Mouse (Mus musculus) MEL (cell line): ENCODE results near the gene Lamtor5. TPM values are rescaled to one million over a fixed set of nuclear protein-coding genes. Genes with fewer than 3 reads are reported as not detected.

Experiments
- DNase-seq: peaks from one replicate; pipeline ENCODE4 v3.0.0; 2011; ENCODE audit warnings: low read depth, low spot score
- H3K27ac ChIP-seq: 2 replicates; pipeline ENCODE4 v1.5.1; 2012; ENCODE audit warnings: low read depth, mild to moderate bottlenecking, control low read depth, low read length, moderate library complexity; ENCODE audit not compliant: control insufficient read depth
- H3K27me3 ChIP-seq, 2 experiments: fragments of 150-350 bp in 1 of 2; sonication (generic) in 1 of 2; 2 replicates each; pipeline ENCODE4 v1.6.1; 2012; ENCODE audit warnings: low read length in 2 of 2, mild to moderate bottlenecking in 2 of 2, improper control_type of control experiment in 1 of 2, moderate library complexity in 1 of 2; ENCODE audit not compliant: insufficient read depth in 2 of 2, control insufficient read depth in 1 of 2
- H3K36me3 ChIP-seq, 2 experiments: 2 replicates each; pipeline ENCODE4 v1.6.1; 2012 to 2014; ENCODE audit warnings: low read length in 2 of 2, improper control_type of control experiment in 1 of 2, inconsistent platforms in 1 of 2, mild to moderate bottlenecking in 1 of 2; ENCODE audit not compliant: insufficient read depth in 2 of 2, control insufficient read depth in 1 of 2
- H3K4me1 ChIP-seq, 2 experiments: fragments of 150-350 bp in 1 of 2; sonication (generic) in 1 of 2; 2 replicates each; pipeline ENCODE4 v1.6.1; 2012; ENCODE audit warnings: low read length in 2 of 2, improper control_type of control experiment in 1 of 2, mild to moderate bottlenecking in 1 of 2; ENCODE audit not compliant: insufficient read depth in 2 of 2, control insufficient read depth in 1 of 2
- H3K4me3 ChIP-seq, 2 experiments: fragments of 150-350 bp in 1 of 2; sonication (generic) in 1 of 2; 2 replicates each; pipeline ENCODE4 v1.5.1; 2012; ENCODE audit warnings: low read depth in 2 of 2, low read length in 2 of 2, mild to moderate bottlenecking in 2 of 2, moderate library complexity in 2 of 2, control low read depth in 1 of 2, improper control_type of control experiment in 1 of 2; ENCODE audit not compliant: control insufficient read depth in 1 of 2, insufficient read depth in 1 of 2
- H3K79me2 ChIP-seq: 2 replicates; pipeline ENCODE4 v1.6.1; 2012; ENCODE audit warnings: mild to moderate bottlenecking, low read length, moderate library complexity; ENCODE audit not compliant: control insufficient read depth, poor library complexity, insufficient read depth
- H3K9ac ChIP-seq: 2 replicates; pipeline ENCODE4 v1.6.1; 2012; ENCODE audit warnings: low read depth, mild to moderate bottlenecking, control low read depth, low read length, moderate library complexity; ENCODE audit not compliant: control insufficient read depth, poor library complexity, severe bottlenecking
- H3K9me3 ChIP-seq: fragments of 150-350 bp; sonication (generic); replicated peaks from 2 replicates; pipeline ENCODE4 v1.6.1; 2012; ENCODE audit warnings: mild to moderate bottlenecking, low read length, improper control_type of control experiment, moderate library complexity; ENCODE audit not compliant: insufficient read depth
- CHD1 ChIP-seq: IDR thresholded peaks from 2 replicates; pipeline ENCODE4 v1.6.1; 2012; ENCODE audit warnings: low read depth, mild to moderate bottlenecking, inconsistent platforms, low read length, improper control_type of control experiment
- CTCF ChIP-seq, 3 experiments: IDR thresholded peaks in 2 of 3; conservative IDR thresholded peaks in 1 of 3; 2 replicates each; pipeline ENCODE4 v1.5.1; 2011 to 2012; ENCODE audit warnings: low read length in 3 of 3, low read depth in 2 of 3, mild to moderate bottlenecking in 2 of 3, improper control_type of control experiment in 1 of 3, inconsistent platforms in 1 of 3, mixed read lengths in 1 of 3, moderate library complexity in 1 of 3; ENCODE audit not compliant: control insufficient read depth in 1 of 3, insufficient read depth in 1 of 3, poor library complexity in 1 of 3, severe bottlenecking in 1 of 3
- E2F4 ChIP-seq: IDR thresholded peaks from 2 replicates; pipeline ENCODE4 v1.6.1; 2011; ENCODE audit warnings: low read depth, low read length, improper control_type of control experiment, borderline replicate concordance
- ELF1 ChIP-seq: IDR thresholded peaks from 2 replicates; pipeline ENCODE4 v1.6.1; 2014; ENCODE audit warnings: low read depth, mild to moderate bottlenecking, inconsistent platforms, low read length, improper control_type of control experiment, moderate library complexity
- EP300 ChIP-seq, 2 experiments: IDR thresholded peaks; 2 replicates each; pipeline ENCODE4 v1.6.1; 2011; ENCODE audit warnings: improper control_type of control experiment in 2 of 2, low read length in 2 of 2, low read depth in 1 of 2, mild to moderate bottlenecking in 1 of 2
- GATA1 ChIP-seq: IDR thresholded peaks from 2 replicates; pipeline ENCODE4 v1.6.1; 2011; ENCODE audit warnings: low read depth, low read length, improper control_type of control experiment
- HCFC1 ChIP-seq: IDR thresholded peaks from 2 replicates; pipeline ENCODE4 v1.6.1; 2012; ENCODE audit warnings: low read depth, mild to moderate bottlenecking, inconsistent platforms, low read length, improper control_type of control experiment, moderate library complexity
- JUND ChIP-seq: IDR thresholded peaks from 2 replicates; pipeline ENCODE4 v1.6.1; 2011; ENCODE audit warnings: low read depth, mild to moderate bottlenecking, improper control_type of control experiment, low read length
- KAT2A ChIP-seq: conservative IDR thresholded peaks from 2 replicates; pipeline ENCODE4 v1.6.1; 2012; ENCODE audit warnings: low read depth, low read length, improper control_type of control experiment, inconsistent platforms
- MYC ChIP-seq: IDR thresholded peaks from 2 replicates; pipeline ENCODE4 v1.6.1; 2011; ENCODE audit warnings: low read depth, mild to moderate bottlenecking, low read length, improper control_type of control experiment, moderate library complexity
- NELFE ChIP-seq: IDR thresholded peaks from 2 replicates; pipeline ENCODE4 v1.6.1; 2011; ENCODE audit warnings: low read depth, low read length, improper control_type of control experiment
- NRF1 ChIP-seq: IDR thresholded peaks from 2 replicates; pipeline ENCODE4 v1.6.1; 2014; ENCODE audit warnings: low read depth, mild to moderate bottlenecking, inconsistent platforms, low read length, improper control_type of control experiment, moderate library complexity; ENCODE audit not compliant: poor library complexity, insufficient read depth, severe bottlenecking
- POLR2A ChIP-seq, 2 experiments: IDR thresholded peaks; 2 replicates each; pipeline ENCODE4 v1.6.1; 2011 to 2012; ENCODE audit warnings: low read length in 2 of 2, mild to moderate bottlenecking in 2 of 2, control low read depth in 1 of 2, improper control_type of control experiment in 1 of 2, low read depth in 1 of 2, moderate library complexity in 1 of 2; ENCODE audit not compliant: control insufficient read depth in 1 of 2, insufficient read depth in 1 of 2, poor library complexity in 1 of 2
- RAD21 ChIP-seq: IDR thresholded peaks from 2 replicates; pipeline ENCODE4 v1.6.1; 2011; ENCODE audit warnings: mild to moderate bottlenecking, low read depth, low read length, improper control_type of control experiment
- RCOR1 ChIP-seq: IDR thresholded peaks from 2 replicates; pipeline ENCODE4 v1.6.1; 2012; ENCODE audit warnings: low read depth, mild to moderate bottlenecking, inconsistent platforms, low read length, improper control_type of control experiment
- TAL1 ChIP-seq: IDR thresholded peaks from 2 replicates; pipeline ENCODE4 v1.6.1; 2012; ENCODE audit warnings: mild to moderate bottlenecking, inconsistent platforms, low read length, moderate library complexity, mixed read lengths
- TCF12 ChIP-seq: IDR thresholded peaks from 2 replicates; pipeline ENCODE4 v1.6.1; 2014; ENCODE audit warnings: low read depth, mild to moderate bottlenecking, inconsistent platforms, low read length, improper control_type of control experiment, moderate library complexity
- UBTF ChIP-seq: IDR thresholded peaks from 2 replicates; pipeline ENCODE4 v1.6.1; 2012; ENCODE audit warnings: low read depth, mild to moderate bottlenecking, inconsistent platforms, low read length, improper control_type of control experiment, moderate library complexity, borderline replicate concordance; ENCODE audit not compliant: insufficient read depth
- USF1 ChIP-seq: IDR thresholded peaks from 2 replicates; pipeline ENCODE4 v1.6.1; 2014; ENCODE audit warnings: low read depth, mild to moderate bottlenecking, inconsistent platforms, low read length, improper control_type of control experiment, moderate library complexity
- USF2 ChIP-seq, 2 experiments: IDR thresholded peaks; 2 replicates each; pipeline ENCODE4 v1.6.1; 2011 to 2012; ENCODE audit warnings: improper control_type of control experiment in 2 of 2, low read length in 2 of 2, borderline replicate concordance in 1 of 2, inconsistent platforms in 1 of 2, low read depth in 1 of 2, mild to moderate bottlenecking in 1 of 2; ENCODE audit not compliant: insufficient read depth in 1 of 2
- polyA plus RNA-seq, 2 experiments: library from polyadenylated mRNA; stranded (reverse) in 1 of 2; unstranded in 1 of 2; fragments of >175 nt in 1 of 2; fragments of >200 nt in 1 of 2; gene quantifications; 2 replicates each; pipeline versions ENCODE4 v1.2.1 to v1.2.4; 2012; ENCODE audit warnings: low replicate concordance in 2 of 2, low read depth in 1 of 2; ENCODE audit not compliant: insufficient read length in 2 of 2, insufficient read depth in 1 of 2, missing spikeins in 1 of 2
- total RNA-seq: library from RNA; depleted of rRNA; stranded (reverse); fragments of 300-350 nt; gene quantifications from 2 replicates; pipeline ENCODE4 v1.2.3, GENCODE M21; 2012

Gene Lamtor5
- total and polyA plus RNA-seq, 3 experiments, result 104 to 170 (median 129) TPM

DNA sequence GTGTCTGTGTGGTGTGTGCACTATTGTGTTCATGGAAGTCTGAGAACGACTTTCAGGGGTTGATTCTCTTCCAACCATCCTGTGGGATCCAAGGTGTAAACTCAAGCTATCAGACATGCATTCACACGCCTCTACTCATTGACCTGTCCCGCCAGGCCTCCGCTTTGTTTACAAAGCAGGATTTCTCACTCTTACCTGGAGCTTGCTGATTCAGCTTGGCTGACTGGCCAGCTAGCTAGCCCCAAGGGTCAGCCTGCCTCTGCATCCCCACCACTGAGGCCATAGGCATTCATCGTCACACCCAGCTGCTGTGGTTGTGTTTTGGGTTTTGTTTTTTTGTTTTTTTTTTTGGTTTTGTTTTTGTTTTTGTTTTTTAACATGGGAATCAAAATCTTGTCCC, 49.4 kb upstream of the Lamtor5 start:
- H3K27me3 ChIP-seq, result no peaks in the 10 kb centered on the region
- DNase-seq, result no peak
- no peaks in the 10 kb centered on the region for H3K36me3 ChIP-seq
- H3K4me3 ChIP-seq, result no peak overlapping the region
- H3K9me3 ChIP-seq, result no peaks in the 10 kb centered on the region
- H3K79me2 ChIP-seq, result no peaks in the 10 kb centered on the region
- TF ChIP-seq TCF12, result no peak
- TF ChIP-seq RAD21, result no peak
- TF ChIP-seq NELFE, result no peak
- no peak for TF ChIP-seq JUND
- TF ChIP-seq TAL1, result no peak
- TF ChIP-seq ELF1, result no peak
- no peak for TF ChIP-seq KAT2A
- no peak for TF ChIP-seq USF2 (IDR thresholded peaks at IDR 0.05; ENCODE audit: borderline replicate concordance in 1 of 2, insufficient read depth in 1 of 2, low read depth in 1 of 2, low read length in 2 of 2)
- no peak for TF ChIP-seq GATA1
- TF ChIP-seq USF1, result no peak
- no peak for TF ChIP-seq EP300 (IDR thresholded peaks at IDR 0.05; ENCODE audit: low read depth in 1 of 2, low read length in 2 of 2)
- no peak for TF ChIP-seq POLR2A (IDR thresholded peaks at IDR 0.05; ENCODE audit: control insufficient read depth in 1 of 2, insufficient read depth in 1 of 2, low read depth in 1 of 2, low read length in 2 of 2, poor library complexity in 1 of 2)
- TF ChIP-seq RCOR1, result no peak
- TF ChIP-seq NRF1, result no peak
- TF ChIP-seq CTCF (IDR thresholded peaks at IDR 0.05 in 2 of 3, conservative IDR thresholded peaks at IDR 0.05 in 1 of 3; ENCODE audit: control insufficient read depth in 1 of 3, insufficient read depth in 1 of 3, low read depth in 2 of 3, low read length in 3 of 3, poor library complexity in 1 of 3, severe bottlenecking in 1 of 3), result no peak
- no peak for TF ChIP-seq E2F4
- TF ChIP-seq CHD1, result no peak
- TF ChIP-seq UBTF, result no peak
- TF ChIP-seq MYC, result no peak
- H3K27ac ChIP-seq, result no peak overlapping the region
- no peaks in the 10 kb centered on the region for H3K4me1 ChIP-seq
- H3K9ac ChIP-seq, result no peak overlapping the region

DNA sequence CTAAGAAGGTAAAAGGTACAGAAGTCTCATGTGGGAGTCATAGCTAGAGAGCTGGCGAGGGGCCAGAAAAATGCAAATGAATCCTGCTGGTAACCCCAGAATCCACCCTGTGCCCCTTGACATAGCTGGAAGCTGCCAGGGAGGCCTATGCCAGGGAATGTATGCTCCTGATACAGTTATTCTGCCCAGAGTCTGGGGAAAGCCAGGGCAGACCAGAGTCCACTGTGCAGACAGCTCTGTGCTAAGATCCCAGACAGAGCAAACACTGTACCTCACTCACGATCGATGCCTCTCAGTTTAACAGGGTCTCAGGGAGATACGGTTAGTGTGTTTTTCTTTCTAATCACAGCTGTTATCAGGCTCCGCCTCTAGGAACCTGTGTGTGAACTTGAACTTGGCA, 48.8 kb upstream of the Lamtor5 start:
- H3K4me3 ChIP-seq, result no peak overlapping the region

More for the DNA sequence above, 48.8 kb upstream of the Lamtor5 start:
- H3K9me3 ChIP-seq, result no peaks in the 10 kb centered on the region
- H3K36me3 ChIP-seq, result no peaks in the 10 kb centered on the region
- no peak overlapping the region for H3K9ac ChIP-seq
- DNase-seq, result no peak
- H3K4me1 ChIP-seq, result no peaks in the 10 kb centered on the region
- no peaks in the 10 kb centered on the region for H3K79me2 ChIP-seq
- no peak for TF ChIP-seq USF2 (IDR thresholded peaks at IDR 0.05; ENCODE audit: borderline replicate concordance in 1 of 2, insufficient read depth in 1 of 2, low read depth in 1 of 2, low read length in 2 of 2)
- TF ChIP-seq EP300 (IDR thresholded peaks at IDR 0.05; ENCODE audit: low read depth in 1 of 2, low read length in 2 of 2), result no peak
- no peak for TF ChIP-seq HCFC1
- no peak overlapping the region for H3K27ac ChIP-seq
- no peaks in the 10 kb centered on the region for H3K27me3 ChIP-seq
